Mouse (Mus musculus): ENCODE measurements around the gene Otp. TPM values are rescaled to one million over a fixed set of nuclear protein-coding genes. Genes with fewer than 3 reads are reported as not detected.

Gene Otp
- total and polyA plus RNA-seq, 3 experiments: not detected

GRCm38 (mm10) chr13:94827847-94828246, 47.6 kb upstream of the Otp start:
- peaks cover 10 to 51% of the 10 kb centered on the region in 2 experiments for H3K36me3 ChIP-seq (replicated peaks in 1 of 2; ENCODE audit: control insufficient read depth in 1 of 2, insufficient read depth in 1 of 2, low read length in 1 of 2)
- H3K4me1 ChIP-seq (ENCODE audit: control insufficient read depth in 1 of 2, insufficient read depth in 2 of 2): peaks cover 0 to 16% of the 10 kb centered on the region in 2 experiments; a peak in 2 of 4 replicates
- DNase-seq (ENCODE audit: extremely low read depth): no peak
- dilution Hi-C loops (cut with MboI; ENCODE audit: extremely low pct_ligation_motif_present, extremely low pct_unique_long_range_greater_than_20kb, low sequenced_read_pairs) (no loop called here), in situ Hi-C loops (cut with MboI; ENCODE audit: low pct_ligation_motif_present, low pct_unique_long_range_greater_than_20kb, low sequenced_read_pairs) (no loop called here)
- H3K27me3 ChIP-seq (replicated peaks): no peaks in the 10 kb centered on the region
- no peak for TF ChIP-seq MAX (IDR thresholded peaks at IDR 0.05; ENCODE audit: low read length)
- TF ChIP-seq ZNF384 (IDR thresholded peaks at IDR 0.05; ENCODE audit: low read depth, low read length): no peak
- TF ChIP-seq MXI1 (IDR thresholded peaks at IDR 0.05; ENCODE audit: low read depth, low read length): no peak
- no peak for TF ChIP-seq JUN (IDR thresholded peaks at IDR 0.05; ENCODE audit: insufficient read depth, low read depth, low read length)
- no peak for TF ChIP-seq TBP (conservative IDR thresholded peaks at IDR 0.05; ENCODE audit: low read depth, low read length)
- no peak for TF ChIP-seq SIN3A (IDR thresholded peaks at IDR 0.05; ENCODE audit: low read length)
- TF ChIP-seq NELFE (IDR thresholded peaks at IDR 0.05; ENCODE audit: low read depth, low read length): no peak
- TF ChIP-seq UBTF (IDR thresholded peaks at IDR 0.05; ENCODE audit: low read depth, low read length): no peak
- no peak for TF ChIP-seq ZMIZ1 (IDR thresholded peaks at IDR 0.05; ENCODE audit: low read depth, low read length)
- no peak for TF ChIP-seq POLR2A (IDR thresholded peaks at IDR 0.05; ENCODE audit: low read depth, low read length)
- TF ChIP-seq ELF1 (IDR thresholded peaks at IDR 0.05; ENCODE audit: low read depth, low read length): no peak
- TF ChIP-seq SMC3 (IDR thresholded peaks at IDR 0.05; ENCODE audit: low read depth, low read length): no peak
- TF ChIP-seq RAD21 (IDR thresholded peaks at IDR 0.05; ENCODE audit: low read depth, low read length): no peak
- no peak for TF ChIP-seq MAFK (IDR thresholded peaks at IDR 0.05; ENCODE audit: insufficient replicate concordance, low read length)
- TF ChIP-seq JUND (conservative IDR thresholded peaks at IDR 0.05; ENCODE audit: low read depth, low read length): no peak
- no peak for TF ChIP-seq MEF2A (IDR thresholded peaks at IDR 0.05; ENCODE audit: borderline replicate concordance, low read depth, low read length)
- peaks cover 7% of the 10 kb centered on the region for H3K79me2 ChIP-seq (replicated peaks; ENCODE audit: control insufficient read depth, extremely low read depth, insufficient read depth, poor library complexity, severe bottlenecking)
- no peak overlapping the region for H3K4me2 ChIP-seq (ENCODE audit: insufficient read depth, low read depth, poor library complexity, severe bottlenecking)
- no peak overlapping the region for H3K4me3 ChIP-seq (replicated peaks in 1 of 3; ENCODE audit: low read depth in 2 of 3, low read length in 2 of 3, poor library complexity in 1 of 3)
- H3K9ac ChIP-seq (ENCODE audit: insufficient read depth, low read depth): no peak overlapping the region
- no peaks in the 10 kb centered on the region for H3K9me3 ChIP-seq (replicated peaks; ENCODE audit: low read length)
- H3K27ac ChIP-seq (ENCODE audit: insufficient read depth, low read depth): no peak overlapping the region

- Histone ChIP-seq H3K4me2 (ENCODE audit: insufficient read depth, low read depth, poor library complexity, severe bottlenecking) (no peak overlapping the region), H3K27me3 (replicated peaks) (no peaks in the 10 kb centered on the region), H3K36me3 (replicated peaks in 1 of 2; ENCODE audit: control insufficient read depth in 1 of 2, insufficient read depth in 1 of 2, low read length in 1 of 2) (peaks cover 20 to 73% of the 10 kb centered on the region in 2 experiments), H3K4me3 (replicated peaks in 1 of 3; ENCODE audit: low read depth in 2 of 3, low read length in 2 of 3, poor library complexity in 1 of 3) (no peak overlapping the region), H3K9me3 (replicated peaks; ENCODE audit: low read length) (no peaks in the 10 kb centered on the region), H3K4me1 (ENCODE audit: control insufficient read depth in 1 of 2, insufficient read depth in 2 of 2) (peaks cover 5 to 15% of the 10 kb centered on the region in 2 experiments; a peak in 3 of 4 replicates), H3K9ac (ENCODE audit: insufficient read depth, low read depth) (no peak overlapping the region), H3K27ac (ENCODE audit: insufficient read depth, low read depth) (no peak overlapping the region), H3K79me2 (replicated peaks; ENCODE audit: control insufficient read depth, extremely low read depth, insufficient read depth, poor library complexity, severe bottlenecking) (no peaks in the 10 kb centered on the region)
- in situ Hi-C loops (cut with MboI; ENCODE audit: low pct_ligation_motif_present, low pct_unique_long_range_greater_than_20kb, low sequenced_read_pairs) (no loop called here), dilution Hi-C loops (cut with MboI; ENCODE audit: extremely low pct_ligation_motif_present, extremely low pct_unique_long_range_greater_than_20kb, low sequenced_read_pairs) (no loop called here)
- DNase-seq (ENCODE audit: extremely low read depth): peak; percentile 38
- no peak for TF ChIP-seq CTCF (conservative IDR thresholded peaks at IDR 0.05 in 1 of 2, IDR thresholded peaks at IDR 0.05 in 1 of 2; ENCODE audit: low read depth in 2 of 2, low read length in 2 of 2)
- TF ChIP-seq EP300 (IDR thresholded peaks at IDR 0.05; ENCODE audit: low read length): peak; percentile 71
- TF ChIP-seq TBP (conservative IDR thresholded peaks at IDR 0.05; ENCODE audit: low read depth, low read length): no peak
- TF ChIP-seq BHLHE40 (IDR thresholded peaks at IDR 0.05; ENCODE audit: low read depth, low read length): peak; percentile 69
- peak; percentile 80 for TF ChIP-seq IRF4 (IDR thresholded peaks at IDR 0.05; ENCODE audit: low read depth, low read length)
Observed at GRCm38 (mm10) chr13:94838047-94838720, 37.2 kb upstream of the Otp start.

Data from CH12.LX (cell line).